Mouse (Mus musculus) ES-E14 (cell line): ENCODE data around the gene Mmachc.

Experiments used
- CHD2 ChIP-seq: IDR thresholded peaks from 2 replicates; pipeline ENCODE4 v1.6.1; 2014; ENCODE audit warnings: mild to moderate bottlenecking, low read depth, low read length, inconsistent platforms
- HCFC1 ChIP-seq: IDR thresholded peaks from 2 replicates; pipeline ENCODE4 v1.6.1; 2012; ENCODE audit warnings: low read length, inconsistent platforms, borderline replicate concordance; ENCODE audit not compliant: insufficient read depth
- ZC3H11A ChIP-seq: IDR thresholded peaks from 2 replicates; pipeline ENCODE4 v1.6.1; 2012; ENCODE audit warnings: low read depth, mild to moderate bottlenecking, inconsistent platforms, low read length, borderline replicate concordance

- no peak for TF ChIP-seq CHD2
- TF ChIP-seq ZC3H11A, result no peak
- no peak for TF ChIP-seq HCFC1
Measured at GRCm38 (mm10) chr4:116692146-116692545, 16.1 kb downstream of the Mmachc start.
